Mouse (Mus musculus): ENCODE measurements around the gene Rassf5. TPM values are rescaled to one million over a fixed set of nuclear protein-coding genes. Genes with fewer than 3 reads are reported as not detected.

The Rassf5 gene
- polyA plus RNA-seq, 1 experiment from 2014 or later, result 2.6 TPM

- Histone ChIP-seq H3K9me3 (no peaks in the 10 kb centered on the region), H3K27me3 (0 out of 2 replicates have a peak, but pooled peaks cover 3% of the 10 kb centered on the region), H3K9ac (no peak overlapping the region), H3K27ac (no peak overlapping the region), H3K4me1 (replicated peaks) (no peaks in the 10 kb centered on the region), H3K36me3 (no peaks in the 10 kb centered on the region), H3K4me3 (no peak overlapping the region), H3K4me2 (no peak overlapping the region)
- WGBS, result 69% methylated on average over 12 of the region's 12 CpGs
- no peak for ATAC-seq (ENCODE audit: low FRiP score)
These were observed 45.1 kb downstream of the Rassf5 start for GRCm38 (mm10) chr1:131199976-131200375.

GRCm38 (mm10) chr1:131199118-131199821, 45.8 kb downstream of the Rassf5 start:
- 87% methylated on average over 18 of the region's 18 CpGs for WGBS
- Histone ChIP-seq H3K36me3 (no peaks in the 10 kb centered on the region), H3K9ac (no peak overlapping the region), H3K4me1 (replicated peaks) (no peaks in the 10 kb centered on the region), H3K27ac (no peak overlapping the region), H3K9me3 (no peaks in the 10 kb centered on the region), H3K4me3 (no peak overlapping the region), H3K4me2 (no peak overlapping the region), H3K27me3 (0 out of 2 replicates have a peak, but pooled peaks cover 3% of the 10 kb centered on the region)
- no peak for ATAC-seq (ENCODE audit: low FRiP score)

GRCm38 (mm10) chr1:131198417-131198960, 46.6 kb downstream of the Rassf5 start:
- H3K4me2 ChIP-seq, result no peak overlapping the region
- no peak overlapping the region for H3K4me3 ChIP-seq
- no peak overlapping the region for H3K9ac ChIP-seq
- 0 out of 2 replicates have a peak, but pooled peaks cover 3% of the 10 kb centered on the region for H3K27me3 ChIP-seq
- no peaks in the 10 kb centered on the region for H3K36me3 ChIP-seq
- no peaks in the 10 kb centered on the region for H3K9me3 ChIP-seq
- 80% methylated on average over 9 of the region's 9 CpGs for WGBS
- no peak for ATAC-seq (ENCODE audit: low FRiP score)
- H3K27ac ChIP-seq, result no peak overlapping the region
- H3K4me1 ChIP-seq (replicated peaks), result no peaks in the 10 kb centered on the region

- no peak overlapping the region for H3K27ac ChIP-seq
- WGBS, result 69% methylated on average over 2 of the region's 2 CpGs
- 0 out of 2 replicates have a peak, but pooled peaks cover 3% of the 10 kb centered on the region for H3K27me3 ChIP-seq
- no peak overlapping the region for H3K4me2 ChIP-seq
- no peak overlapping the region for H3K9ac ChIP-seq
- H3K36me3 ChIP-seq, result no peaks in the 10 kb centered on the region
- H3K4me1 ChIP-seq (replicated peaks), result no peaks in the 10 kb centered on the region
- no peaks in the 10 kb centered on the region for H3K9me3 ChIP-seq
- no peak for ATAC-seq (ENCODE audit: low FRiP score)
- no peak overlapping the region for H3K4me3 ChIP-seq
These were observed 49.0 kb downstream of the Rassf5 start for GRCm38 (mm10) chr1:131196107-131196506.

- 92% methylated on average over 7 of the region's 7 CpGs for WGBS
- Histone ChIP-seq H3K9me3 (no peaks in the 10 kb centered on the region), H3K36me3 (no peaks in the 10 kb centered on the region), H3K27me3 (0 out of 2 replicates have a peak, but pooled peaks cover 3% of the 10 kb centered on the region), H3K27ac (no peak overlapping the region), H3K9ac (no peak overlapping the region), H3K4me3 (no peak overlapping the region), H3K4me1 (replicated peaks) (no peaks in the 10 kb centered on the region), H3K4me2 (no peak overlapping the region)
- no peak for ATAC-seq (ENCODE audit: low FRiP score)
These were observed 49.4 kb downstream of the Rassf5 start for GRCm38 (mm10) chr1:131195653-131196052.

- Histone ChIP-seq H3K27ac (no peak overlapping the region), H3K27me3 (no peaks in the 10 kb centered on the region), H3K4me1 (replicated peaks) (no peaks in the 10 kb centered on the region), H3K9ac (no peak overlapping the region), H3K4me3 (no peak overlapping the region), H3K4me2 (no peak overlapping the region), H3K9me3 (no peaks in the 10 kb centered on the region), H3K36me3 (no peaks in the 10 kb centered on the region)
- no peak for ATAC-seq (ENCODE audit: low FRiP score)
- 68% methylated on average over 3 of the region's 3 CpGs for WGBS
These were observed 51.3 kb downstream of the Rassf5 start for GRCm38 (mm10) chr1:131193746-131194145.

DNA sequence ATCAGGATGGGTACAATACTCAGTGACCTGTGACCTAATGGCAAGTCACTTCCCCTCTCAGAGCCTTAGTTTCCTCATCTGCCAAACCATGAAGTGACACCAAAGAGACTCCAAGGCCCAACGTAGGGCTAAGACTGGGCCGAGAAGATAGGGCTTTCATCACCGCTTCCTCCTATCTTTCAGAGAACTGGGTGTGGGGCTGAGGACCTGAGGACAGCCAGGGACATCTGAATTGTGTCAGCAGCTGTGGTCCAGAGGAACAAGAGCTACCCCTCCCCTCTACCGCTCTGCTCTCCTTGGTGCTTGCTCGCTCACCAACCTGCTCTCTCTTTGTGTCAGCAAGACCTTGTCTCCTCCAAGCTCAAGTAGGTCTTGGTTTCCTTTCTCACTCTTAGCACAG, 56.4 kb downstream of the Rassf5 start:
- Histone ChIP-seq H3K9ac (no peak overlapping the region), H3K9me3 (no peaks in the 10 kb centered on the region), H3K4me2 (no peak overlapping the region), H3K4me3 (no peak overlapping the region), H3K4me1 (replicated peaks) (no peaks in the 10 kb centered on the region), H3K27ac (no peak overlapping the region), H3K27me3 (no peaks in the 10 kb centered on the region), H3K36me3 (no peaks in the 10 kb centered on the region)
- 91% methylated on average over 5 of the region's 5 CpGs for WGBS
- ATAC-seq (ENCODE audit: low FRiP score), result no peak

- Histone ChIP-seq H3K27me3 (no peaks in the 10 kb centered on the region), H3K9ac (no peak overlapping the region), H3K36me3 (no peaks in the 10 kb centered on the region), H3K9me3 (no peaks in the 10 kb centered on the region), H3K4me2 (no peak overlapping the region), H3K4me3 (no peak overlapping the region), H3K4me1 (replicated peaks) (no peaks in the 10 kb centered on the region), H3K27ac (no peak overlapping the region)
- ATAC-seq (ENCODE audit: low FRiP score), result no peak
- 96% methylated on average over 5 of the region's 5 CpGs for WGBS
These were observed 57.2 kb downstream of the Rassf5 start for GRCm38 (mm10) chr1:131187856-131188255.

- no peaks in the 10 kb centered on the region for H3K9me3 ChIP-seq
- no peak for ATAC-seq (ENCODE audit: low FRiP score)
These were observed 58.1 kb downstream of the Rassf5 start for GRCm38 (mm10) chr1:131186995-131187394.

GRCm38 (mm10) chr1:131185821-131186506, 59.1 kb downstream of the Rassf5 start:
- no peak for ATAC-seq (ENCODE audit: low FRiP score)
- Histone ChIP-seq H3K9me3 (no peaks in the 10 kb centered on the region), H3K4me3 (no peak overlapping the region), H3K4me1 (replicated peaks) (no peaks in the 10 kb centered on the region), H3K27me3 (no peaks in the 10 kb centered on the region), H3K4me2 (no peak overlapping the region), H3K9ac (no peak overlapping the region), H3K36me3 (0 out of 2 replicates have a peak, but pooled peaks cover 1% of the 10 kb centered on the region), H3K27ac (no peak overlapping the region)
- WGBS, result 90% methylated on average over 13 of the region's 13 CpGs

More at GRCm38 (mm10) chr1:131186995-131187394, 58.1 kb downstream of the Rassf5 start:
- Histone ChIP-seq H3K36me3 (no peaks in the 10 kb centered on the region), H3K27me3 (no peaks in the 10 kb centered on the region), H3K9ac (no peak overlapping the region), H3K4me2 (no peak overlapping the region), H3K4me3 (no peak overlapping the region), H3K27ac (no peak overlapping the region), H3K4me1 (replicated peaks) (no peaks in the 10 kb centered on the region)
- WGBS, result 80% methylated on average over 6 of the region's 6 CpGs

- WGBS, result 90% methylated on average over 8 of the region's 8 CpGs
- Histone ChIP-seq H3K36me3 (peaks cover 10% of the 10 kb centered on the region), H3K27ac (no peak overlapping the region), H3K27me3 (no peaks in the 10 kb centered on the region), H3K9me3 (no peaks in the 10 kb centered on the region), H3K4me2 (no peak overlapping the region), H3K4me1 (replicated peaks) (no peaks in the 10 kb centered on the region), H3K9ac (no peak overlapping the region), H3K4me3 (no peak overlapping the region)
- no peak for ATAC-seq (ENCODE audit: low FRiP score)
These were observed 60.0 kb downstream of the Rassf5 start for GRCm38 (mm10) chr1:131184956-131185660.

DNA sequence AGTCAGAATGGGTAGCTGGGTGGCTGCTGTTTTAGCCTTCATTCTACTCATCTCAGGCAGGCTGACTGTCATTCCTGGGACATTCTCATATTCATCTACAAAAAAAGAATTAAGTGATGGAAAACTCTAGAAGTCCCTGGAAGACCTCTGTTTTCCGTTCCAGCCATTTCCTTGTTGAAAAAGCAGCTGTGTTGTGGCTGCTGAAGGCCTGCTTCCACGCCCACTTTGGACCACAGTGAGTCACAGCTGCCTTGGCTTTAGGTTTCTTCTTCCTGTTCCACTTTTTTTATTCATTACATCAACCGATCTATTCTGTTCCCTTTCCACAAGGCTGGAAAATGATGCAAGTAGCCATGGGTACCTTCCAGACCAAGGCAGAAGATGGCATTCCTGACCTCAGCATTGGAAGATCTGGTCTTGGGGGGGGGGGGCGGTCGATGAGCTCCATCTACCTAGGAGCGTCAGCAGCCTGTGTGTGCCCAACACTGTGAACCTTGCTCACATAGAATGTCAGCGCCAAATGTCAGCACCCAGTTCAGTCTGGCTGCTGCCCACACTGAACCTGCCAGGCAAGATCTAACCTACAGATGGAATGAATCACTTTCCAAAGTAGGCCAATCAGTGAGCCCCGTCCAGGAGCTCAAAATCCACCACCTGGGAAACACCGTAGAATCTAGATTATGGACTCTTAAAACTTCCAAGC, 60.7 kb downstream of the Rassf5 start:
- Histone ChIP-seq H3K4me1 (replicated peaks) (no peaks in the 10 kb centered on the region), H3K4me3 (no peak overlapping the region), H3K27me3 (no peaks in the 10 kb centered on the region), H3K4me2 (no peak overlapping the region), H3K9me3 (no peaks in the 10 kb centered on the region), H3K27ac (no peak overlapping the region), H3K9ac (no peak overlapping the region), H3K36me3 (peaks cover 17% of the 10 kb centered on the region)
- 88% methylated on average over 9 of the region's 9 CpGs for WGBS
- ATAC-seq (ENCODE audit: low FRiP score), result no peak
